Mouse (Mus musculus): ENCODE measurements around the gene Hs6st1. TPM values are rescaled to one million over a fixed set of nuclear protein-coding genes. Genes with fewer than 3 reads are reported as not detected.

Gene Hs6st1
- polyA plus RNA-seq, 1 experiment from 2014 or later = 5.7 TPM

DNA sequence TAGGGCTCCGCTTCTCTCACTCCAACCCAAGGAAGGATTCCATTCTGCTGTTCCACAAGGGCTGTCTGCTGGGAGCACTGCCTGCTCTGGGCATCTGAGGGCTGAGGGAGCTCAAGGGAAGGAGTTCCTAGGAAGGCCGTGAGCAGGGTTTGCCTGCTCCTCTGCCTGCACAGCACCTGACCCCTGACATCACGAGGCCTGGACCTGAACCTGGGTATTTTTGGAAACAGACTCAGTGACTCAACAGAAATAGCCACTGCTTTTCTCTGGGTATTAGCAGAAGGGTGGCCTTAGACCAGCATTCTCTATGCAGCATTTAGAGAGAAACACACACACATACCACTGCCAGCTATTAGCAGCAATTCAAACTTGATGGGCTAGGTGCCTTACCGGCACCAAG is 30.2 kb downstream of the Hs6st1 start:
- Histone ChIP-seq H3K4me1 (peaks cover 44% of the 10 kb centered on the region), H3K27ac (peak overlapping the region; percentile 56; the same call in 1 of the 2 replicates), H3K27me3 (ENCODE audit: insufficient read depth, poor library complexity, severe bottlenecking) (no peaks in the 10 kb centered on the region), H3K9me3 (no peaks in the 10 kb centered on the region), H3K4me3 (no peak overlapping the region), H3K36me3 (peaks cover 63% of the 10 kb centered on the region)
- WGBS = 65% methylated on average over 4 of the region's 4 CpGs
- DNase-seq (ENCODE audit: low spot score) = no peak

DNA sequence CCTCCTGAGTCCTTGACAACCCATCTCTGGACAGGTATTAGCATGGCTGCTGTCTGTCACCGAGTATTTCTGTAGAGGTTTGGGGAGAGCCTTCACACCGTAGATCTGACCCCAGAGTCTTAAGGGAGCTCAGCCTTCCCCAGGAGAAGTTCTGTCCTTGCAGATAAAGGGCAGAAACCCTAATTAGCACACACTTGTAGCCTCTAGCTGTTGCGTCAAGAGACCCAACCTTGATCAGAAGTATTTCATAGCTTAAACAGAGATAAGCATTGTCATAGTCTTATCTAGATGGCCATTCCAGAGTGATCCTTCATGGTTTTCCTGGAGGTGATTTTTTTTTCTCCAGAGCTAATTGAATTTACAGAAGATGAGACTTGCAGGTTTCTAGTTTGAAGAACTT is 32.2 kb downstream of the Hs6st1 start:
- H3K36me3 ChIP-seq = peaks cover 64% of the 10 kb centered on the region
- WGBS = 67% methylated on average over 3 of the region's 3 CpGs
- H3K4me1 ChIP-seq = peaks cover 49% of the 10 kb centered on the region
- no peaks in the 10 kb centered on the region for H3K27me3 ChIP-seq (ENCODE audit: insufficient read depth, poor library complexity, severe bottlenecking)
- no peaks in the 10 kb centered on the region for H3K9me3 ChIP-seq
- no peak overlapping the region for H3K4me3 ChIP-seq
- no peak overlapping the region for H3K27ac ChIP-seq
- DNase-seq (ENCODE audit: low spot score) = no peak

DNA sequence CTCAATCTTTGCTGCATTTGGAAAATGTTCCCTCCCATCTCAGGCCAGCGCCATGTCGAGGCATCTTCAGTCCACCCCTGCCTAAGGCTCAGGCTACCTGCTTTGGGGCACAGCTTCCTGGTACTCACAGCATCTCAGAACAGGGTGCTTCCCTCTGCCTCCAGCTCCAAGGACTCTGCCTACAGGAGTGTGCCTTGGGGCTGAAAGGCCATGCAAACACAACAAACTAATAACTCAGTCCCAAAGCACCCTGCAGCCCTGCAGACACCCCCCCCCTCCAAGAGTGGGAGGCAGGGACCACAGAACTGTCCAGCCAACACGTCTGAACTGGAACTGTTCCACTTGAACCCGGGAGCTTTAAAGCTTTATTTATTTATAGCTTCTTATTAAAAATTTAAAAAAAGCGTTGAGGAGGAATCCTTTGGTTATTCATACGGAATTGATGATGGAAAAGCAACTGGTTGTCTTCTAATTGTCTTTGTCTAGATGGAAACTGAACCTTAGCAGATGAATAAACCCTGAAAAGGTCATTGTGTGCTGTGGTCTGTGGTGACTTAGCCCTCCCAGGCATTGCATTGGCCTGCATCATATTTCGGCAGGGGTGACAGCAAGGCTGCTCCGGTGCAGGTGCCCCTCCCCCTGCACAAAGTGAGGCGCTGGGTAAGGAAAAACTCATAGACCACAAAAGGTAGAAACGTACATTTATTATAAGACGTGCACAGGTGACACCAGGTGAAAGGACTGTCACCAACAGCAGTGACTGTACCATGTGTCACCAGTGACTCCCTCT is 37.9 kb downstream of the Hs6st1 start:
- peaks cover 11% of the 10 kb centered on the region for H3K4me1 ChIP-seq
- WGBS = 88% methylated on average over 11 of the region's 11 CpGs
- no peaks in the 10 kb centered on the region for H3K9me3 ChIP-seq
- peaks cover 57% of the 10 kb centered on the region for H3K36me3 ChIP-seq
- no peak for DNase-seq (ENCODE audit: low spot score)
- no peak overlapping the region for H3K4me3 ChIP-seq
- H3K27me3 ChIP-seq (ENCODE audit: insufficient read depth, poor library complexity, severe bottlenecking) = no peaks in the 10 kb centered on the region
- H3K27ac ChIP-seq = no peak overlapping the region

DNA sequence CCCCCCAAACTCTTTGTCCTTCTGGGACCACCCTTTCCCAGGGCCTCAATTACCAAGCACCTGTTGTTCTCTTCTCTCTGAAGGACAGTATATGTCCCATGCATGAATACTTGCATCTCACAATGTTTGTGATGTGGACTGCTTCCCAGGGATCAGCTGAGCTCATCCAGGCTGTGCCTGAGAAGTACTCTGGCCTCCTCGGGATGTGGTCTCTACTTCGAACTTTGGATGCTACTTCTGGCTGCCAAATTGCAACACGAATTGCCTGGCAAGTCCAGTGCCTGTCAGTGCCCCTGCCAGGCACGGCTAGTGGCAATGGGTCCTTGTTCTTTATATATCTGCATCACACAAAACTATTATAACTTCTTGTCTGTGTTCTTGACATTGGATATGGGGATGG is 41.8 kb downstream of the Hs6st1 start:
- DNase-seq (ENCODE audit: low spot score) = no peak
- H3K9me3 ChIP-seq = no peaks in the 10 kb centered on the region
- peaks cover 19% of the 10 kb centered on the region for H3K36me3 ChIP-seq
- H3K27me3 ChIP-seq (ENCODE audit: insufficient read depth, poor library complexity, severe bottlenecking) = no peaks in the 10 kb centered on the region
- no peak overlapping the region for H3K27ac ChIP-seq
- H3K4me1 ChIP-seq = peaks cover 5% of the 10 kb centered on the region
- WGBS = 82% methylated on average over 4 of the region's 4 CpGs
- no peak overlapping the region for H3K4me3 ChIP-seq

DNA sequence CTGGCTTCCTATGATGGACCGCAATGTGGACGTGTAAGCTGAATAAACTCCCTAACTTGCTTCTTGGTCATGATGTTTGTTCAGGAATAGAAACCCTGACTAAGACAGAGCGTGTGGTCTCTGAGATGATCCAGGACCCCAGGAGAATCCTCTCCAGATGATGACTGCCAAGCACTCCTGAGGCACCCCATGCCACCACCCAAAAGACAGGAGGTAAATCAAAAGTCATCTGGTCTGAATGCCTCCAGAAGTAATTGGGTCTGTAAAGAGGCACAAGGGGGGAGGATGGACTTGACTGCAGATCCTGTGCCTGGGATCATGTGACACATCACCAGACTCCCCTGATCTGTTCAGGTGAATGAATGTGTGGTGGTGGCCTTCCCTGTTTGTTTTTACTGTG is 44.5 kb downstream of the Hs6st1 start:
- Histone ChIP-seq H3K27me3 (ENCODE audit: insufficient read depth, poor library complexity, severe bottlenecking) (no peaks in the 10 kb centered on the region), H3K4me1 (peaks cover 7% of the 10 kb centered on the region), H3K27ac (no peak overlapping the region), H3K9me3 (no peaks in the 10 kb centered on the region), H3K36me3 (no peaks in the 10 kb centered on the region), H3K4me3 (no peak overlapping the region)
- no peak for DNase-seq (ENCODE audit: low spot score)
- 90% methylated on average over 3 of the region's 3 CpGs for WGBS

DNA sequence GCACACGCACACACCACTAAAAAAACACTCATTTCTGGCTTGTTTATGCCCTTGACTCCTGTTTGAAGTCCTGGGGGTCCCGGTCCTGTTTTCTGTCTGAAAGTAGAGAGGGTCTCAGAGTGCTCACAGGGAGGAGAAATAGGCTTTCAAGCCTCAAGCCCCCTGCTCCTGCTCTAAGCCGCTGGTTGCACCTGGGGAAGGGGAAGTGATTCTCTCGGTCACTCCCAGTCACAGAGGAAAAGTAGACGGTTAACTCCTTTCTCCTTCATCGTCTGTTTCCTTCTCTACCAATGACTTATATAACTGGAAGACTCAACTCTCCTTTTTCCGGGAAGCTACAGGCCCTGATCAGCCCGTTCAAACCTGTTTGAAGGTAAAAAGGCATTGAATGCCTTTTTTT is 45.5 kb downstream of the Hs6st1 start:
- no peak for DNase-seq (ENCODE audit: low spot score)
- WGBS = 79% methylated on average over 8 of the region's 8 CpGs
- Histone ChIP-seq H3K4me3 (no peak overlapping the region), H3K36me3 (no peaks in the 10 kb centered on the region), H3K27ac (no peak overlapping the region), H3K27me3 (ENCODE audit: insufficient read depth, poor library complexity, severe bottlenecking) (no peaks in the 10 kb centered on the region), H3K4me1 (peaks cover 7% of the 10 kb centered on the region), H3K9me3 (no peaks in the 10 kb centered on the region)

DNA sequence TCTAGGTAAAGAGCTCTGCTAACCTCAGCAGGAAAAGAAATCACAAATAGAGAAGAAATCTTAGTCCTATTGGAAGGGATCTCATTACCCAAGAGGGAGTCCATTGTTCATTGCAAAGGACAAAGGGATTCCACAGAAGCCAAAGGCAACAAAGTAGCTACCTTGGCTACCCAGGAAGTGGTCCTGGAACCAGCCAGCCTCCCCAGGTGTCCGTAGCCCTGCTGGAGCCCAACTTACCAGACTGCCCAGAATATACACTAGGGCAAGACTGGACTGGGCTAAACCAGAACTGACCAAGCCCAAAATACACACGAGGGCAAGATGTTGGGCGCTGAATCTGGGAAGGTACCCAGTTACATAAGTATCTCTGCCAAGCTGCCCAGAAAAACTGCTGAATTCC is 46.6 kb downstream of the Hs6st1 start:
- no peaks in the 10 kb centered on the region for H3K27me3 ChIP-seq (ENCODE audit: insufficient read depth, poor library complexity, severe bottlenecking)
- H3K9me3 ChIP-seq = no peaks in the 10 kb centered on the region
- no peak overlapping the region for H3K4me3 ChIP-seq
- H3K36me3 ChIP-seq = no peaks in the 10 kb centered on the region
- H3K27ac ChIP-seq = no peak overlapping the region
- WGBS = 90% methylated on average over 3 of the region's 3 CpGs
- no peak for DNase-seq (ENCODE audit: low spot score)
- peaks cover 10% of the 10 kb centered on the region for H3K4me1 ChIP-seq

DNA sequence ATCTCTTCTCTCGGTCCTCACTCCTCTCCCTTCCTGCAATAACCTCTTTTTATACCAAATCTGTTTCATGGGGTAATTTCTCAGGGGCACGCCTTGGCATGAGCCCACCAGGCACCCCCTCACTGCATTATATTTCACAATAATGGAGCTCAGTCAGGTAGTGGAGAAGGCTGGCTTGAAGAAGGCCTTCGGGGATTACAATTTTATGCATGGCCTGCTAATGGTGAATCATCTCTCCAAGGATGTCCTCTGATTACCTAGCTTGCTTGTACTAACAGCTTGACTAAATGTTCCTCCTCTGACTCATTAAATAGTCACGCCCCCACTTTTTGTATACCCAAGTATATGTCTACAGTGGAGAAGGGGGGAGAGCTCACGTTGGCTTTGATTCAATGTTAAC is 48.3 kb downstream of the Hs6st1 start:
- no peak overlapping the region for H3K27ac ChIP-seq
- peaks cover 10% of the 10 kb centered on the region for H3K4me1 ChIP-seq
- no peaks in the 10 kb centered on the region for H3K27me3 ChIP-seq (ENCODE audit: insufficient read depth, poor library complexity, severe bottlenecking)
- H3K9me3 ChIP-seq = no peaks in the 10 kb centered on the region
- no peaks in the 10 kb centered on the region for H3K36me3 ChIP-seq
- H3K4me3 ChIP-seq = no peak overlapping the region
- no peak for DNase-seq (ENCODE audit: low spot score)
- WGBS = 77% methylated on average over 5 of the region's 5 CpGs

DNA sequence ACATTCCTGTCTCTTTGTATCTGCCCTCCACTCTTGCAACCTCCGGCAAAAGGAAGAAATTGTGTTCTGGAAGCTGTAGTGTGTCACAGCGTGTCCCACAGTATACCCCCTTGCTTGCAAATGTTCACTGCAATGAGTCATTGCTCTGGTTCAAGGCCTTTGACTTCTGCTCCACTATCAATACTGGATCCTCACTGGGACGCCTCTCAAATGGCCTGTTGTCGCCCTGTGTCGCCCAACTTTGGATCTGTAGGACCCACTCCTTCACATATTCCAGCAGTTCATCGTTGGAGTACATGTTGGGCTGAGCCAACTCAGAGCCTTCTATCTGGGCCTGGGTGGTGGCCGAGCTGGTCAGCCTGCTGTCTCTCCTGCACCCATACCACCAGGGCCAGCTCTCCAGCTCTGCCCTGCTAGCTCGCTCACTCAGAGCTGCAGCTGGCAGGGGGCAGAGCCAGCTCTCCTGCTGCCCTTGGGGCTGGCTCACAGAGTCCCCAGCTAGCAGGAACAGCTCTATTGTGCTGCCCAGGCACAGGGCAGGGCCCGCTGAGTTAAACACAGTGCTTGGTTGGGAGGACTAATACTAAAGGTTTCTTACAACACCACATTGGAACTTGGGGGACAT is 50.0 kb downstream of the Hs6st1 start:
- Histone ChIP-seq H3K27me3 (ENCODE audit: insufficient read depth, poor library complexity, severe bottlenecking) (0 out of 2 replicates have a peak, but pooled peaks cover 9% of the 10 kb centered on the region), H3K27ac (no peak overlapping the region), H3K4me1 (peaks cover 10% of the 10 kb centered on the region), H3K36me3 (no peaks in the 10 kb centered on the region), H3K9me3 (no peaks in the 10 kb centered on the region), H3K4me3 (no peak overlapping the region)
- 81% methylated on average over 9 of the region's 9 CpGs for WGBS
- DNase-seq (ENCODE audit: low spot score) = no peak

DNA sequence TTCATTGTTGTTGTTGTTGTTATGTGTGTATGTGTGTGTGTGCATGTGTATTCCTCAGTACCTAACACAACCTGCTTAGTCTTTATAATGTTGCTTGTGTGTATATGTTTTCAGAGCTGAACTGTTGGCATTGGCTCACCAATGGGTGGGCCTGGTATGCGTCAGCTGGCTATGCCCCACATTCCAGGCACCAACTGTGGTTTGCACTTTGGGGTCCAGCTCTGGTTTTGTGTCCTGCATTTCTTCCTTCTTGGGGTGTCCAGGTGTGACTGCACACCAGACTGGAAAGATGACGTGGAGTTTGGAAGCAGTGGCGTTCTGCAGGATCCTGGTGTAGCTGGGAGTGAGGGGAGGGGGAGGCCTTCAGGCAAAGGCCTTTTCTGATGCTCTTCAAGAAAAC is 50.8 kb downstream of the Hs6st1 start:
- WGBS = 76% methylated on average over 3 of the region's 3 CpGs
- Histone ChIP-seq H3K9me3 (no peaks in the 10 kb centered on the region), H3K4me3 (no peak overlapping the region), H3K36me3 (no peaks in the 10 kb centered on the region), H3K27me3 (ENCODE audit: insufficient read depth, poor library complexity, severe bottlenecking) (0 out of 2 replicates have a peak, but pooled peaks cover 9% of the 10 kb centered on the region), H3K4me1 (peaks cover 10% of the 10 kb centered on the region), H3K27ac (no peak overlapping the region)
- DNase-seq (ENCODE audit: low spot score) = no peak

DNA sequence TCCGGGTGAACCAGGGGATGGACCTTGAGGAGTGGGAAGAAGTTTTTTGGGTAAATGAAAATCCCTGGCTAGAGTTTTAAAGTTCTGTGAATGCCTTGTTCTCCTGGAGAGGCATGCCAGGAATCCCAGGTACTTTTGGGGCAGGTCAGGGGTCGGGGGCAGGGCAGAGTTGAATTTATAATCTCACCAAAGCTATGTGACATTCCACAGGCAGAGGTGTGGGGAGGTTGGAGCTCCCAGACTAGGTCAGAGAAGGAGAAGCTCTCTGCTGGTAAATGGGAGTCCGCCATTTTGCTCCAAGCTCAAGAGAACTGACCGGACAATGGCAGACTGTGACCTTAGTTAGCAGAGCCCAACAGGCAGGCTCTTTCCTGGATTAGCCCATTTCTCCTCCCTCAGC is 51.2 kb downstream of the Hs6st1 start:
- DNase-seq (ENCODE audit: low spot score) = no peak
- no peaks in the 10 kb centered on the region for H3K36me3 ChIP-seq
- H3K9me3 ChIP-seq = 0 out of 2 replicates have a peak, but pooled peaks cover 1% of the 10 kb centered on the region
- H3K27me3 ChIP-seq (ENCODE audit: insufficient read depth, poor library complexity, severe bottlenecking) = 0 out of 2 replicates have a peak, but pooled peaks cover 9% of the 10 kb centered on the region
- H3K27ac ChIP-seq = no peak overlapping the region
- no peak overlapping the region for H3K4me3 ChIP-seq
- WGBS = 83% methylated on average over 4 of the region's 4 CpGs
- H3K4me1 ChIP-seq = peaks cover 14% of the 10 kb centered on the region

DNA sequence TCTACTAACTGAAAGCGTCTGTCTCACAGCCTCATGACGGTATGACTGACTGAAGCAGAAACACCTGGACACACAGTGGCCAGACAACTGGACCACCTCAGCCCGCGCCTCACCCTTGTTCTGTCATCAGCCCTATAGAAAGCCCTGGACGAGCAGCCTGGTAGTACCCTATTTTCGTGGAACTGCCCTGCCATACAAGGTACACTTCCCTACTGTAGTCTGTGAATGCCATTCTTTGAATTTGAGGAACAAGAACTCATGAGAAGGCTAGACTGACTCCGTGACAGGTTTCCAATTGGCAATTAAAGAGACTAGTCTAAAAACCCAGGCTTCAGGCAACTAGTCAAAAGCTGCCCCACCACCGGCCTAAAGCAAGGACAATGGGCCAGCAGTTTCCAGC is 53.0 kb downstream of the Hs6st1 start:
- no peaks in the 10 kb centered on the region for H3K36me3 ChIP-seq
- H3K4me3 ChIP-seq = no peak overlapping the region
- 78% methylated on average over 8 of the region's 8 CpGs for WGBS
- 0 out of 2 replicates have a peak, but pooled peaks cover 3% of the 10 kb centered on the region for H3K9me3 ChIP-seq
- no peak overlapping the region for H3K27ac ChIP-seq
- H3K27me3 ChIP-seq (ENCODE audit: insufficient read depth, poor library complexity, severe bottlenecking) = 0 out of 2 replicates have a peak, but pooled peaks cover 9% of the 10 kb centered on the region
- H3K4me1 ChIP-seq = peaks cover 12% of the 10 kb centered on the region
- no peak for DNase-seq (ENCODE audit: low spot score)

DNA sequence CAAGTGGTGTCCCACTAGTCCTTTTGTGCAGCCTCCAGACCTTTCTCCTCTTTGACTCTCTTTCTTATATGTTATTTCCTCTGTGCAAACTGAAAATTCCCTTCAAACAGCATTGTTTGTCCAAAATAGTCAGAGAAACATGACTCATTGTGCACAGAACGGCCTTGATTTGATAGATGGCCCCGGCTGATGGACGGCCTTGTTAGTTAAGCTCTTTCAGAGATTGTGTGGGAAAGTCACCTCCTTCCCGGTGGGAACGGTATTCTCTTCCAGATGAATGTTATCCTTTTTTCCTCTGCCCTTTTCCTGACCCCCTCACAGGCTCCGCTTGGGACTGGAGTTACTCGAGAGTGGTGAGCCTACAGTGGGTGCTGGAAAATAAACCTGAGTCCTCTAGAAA is 56.9 kb downstream of the Hs6st1 start:
- H3K27ac ChIP-seq = no peak overlapping the region
- H3K9me3 ChIP-seq = 0 out of 2 replicates have a peak, but pooled peaks cover 3% of the 10 kb centered on the region
- peaks cover 12% of the 10 kb centered on the region for H3K4me1 ChIP-seq
- WGBS = 56% methylated on average over 7 of the region's 7 CpGs
- H3K36me3 ChIP-seq = no peaks in the 10 kb centered on the region
- H3K27me3 ChIP-seq (ENCODE audit: insufficient read depth, poor library complexity, severe bottlenecking) = 0 out of 2 replicates have a peak, but pooled peaks cover 9% of the 10 kb centered on the region
- no peak for DNase-seq (ENCODE audit: low spot score)
- H3K4me3 ChIP-seq = no peak overlapping the region

All from heart, embryonic 10.5 days (tissue).